Mouse (Mus musculus) right cerebral cortex, adult 2 months (tissue): ENCODE data around the gene Stxbp5.

ENCODE experiments used
- DNase-seq, 2 experiments: peaks; one replicate each; pipeline ENCODE4 v3.0.0; 2021 to 2022; ENCODE audit warnings: low spot score in 2 of 2

Gene Stxbp5

DNA sequence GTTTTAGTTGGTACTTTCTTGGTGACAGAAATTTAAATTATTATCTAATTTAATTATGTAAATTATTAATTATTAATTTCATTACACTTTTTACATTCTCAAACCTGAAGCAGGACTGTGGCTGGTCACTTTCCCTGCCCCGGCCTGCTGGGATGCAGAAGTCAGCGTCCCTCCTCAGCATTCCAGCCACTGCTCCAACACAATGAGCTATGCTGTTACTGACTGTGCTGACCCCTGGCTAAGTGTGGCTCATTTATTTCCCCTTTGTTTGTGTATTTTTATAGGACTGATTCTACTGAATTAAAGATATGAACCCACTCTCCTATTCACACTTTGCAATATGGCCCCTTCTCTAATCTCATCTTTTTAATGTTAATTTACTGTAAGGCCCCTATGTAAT, 43.0 kb downstream of the Stxbp5 start:
- no peak for DNase-seq

DNA sequence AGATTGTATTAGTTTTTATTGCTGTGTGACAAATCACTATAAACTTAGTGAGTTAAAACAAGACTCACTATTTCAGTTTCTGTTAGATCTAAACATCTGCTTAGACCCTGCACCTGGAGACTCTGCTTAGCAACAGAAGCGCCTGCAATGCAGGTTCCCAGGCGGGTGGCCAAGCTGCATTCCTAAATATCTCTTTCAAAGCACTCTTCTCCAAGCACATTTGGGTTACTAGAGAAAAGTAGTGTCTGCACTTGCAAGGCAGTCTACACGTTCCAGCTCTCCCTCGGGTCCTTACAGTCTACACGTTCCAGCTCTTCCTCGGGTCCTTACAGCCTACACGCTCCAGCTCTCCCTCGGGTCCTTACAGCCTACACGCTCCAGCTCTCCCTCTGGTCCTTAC, 44.1 kb downstream of the Stxbp5 start:
- no peak for DNase-seq

DNA sequence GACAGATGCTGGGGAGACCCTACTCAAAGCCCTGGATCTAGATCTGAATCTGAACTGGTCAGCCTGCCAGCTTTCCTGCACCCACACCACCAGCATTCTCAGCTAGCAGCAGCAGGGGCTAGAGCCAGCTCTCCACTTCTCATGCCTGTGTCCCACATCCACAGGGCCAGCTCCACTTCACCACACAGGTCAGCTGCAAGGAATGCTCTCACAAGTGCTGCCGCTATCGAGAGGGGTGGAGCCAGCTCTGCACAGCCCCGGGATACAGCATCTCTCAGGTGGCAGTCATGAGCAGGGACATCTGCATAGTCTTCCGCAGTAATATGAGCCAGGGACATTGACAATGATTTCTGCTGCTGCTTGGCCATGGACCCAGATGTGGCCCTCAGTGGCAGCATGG, 54.5 kb downstream of the Stxbp5 start:
- no peak for DNase-seq

DNA sequence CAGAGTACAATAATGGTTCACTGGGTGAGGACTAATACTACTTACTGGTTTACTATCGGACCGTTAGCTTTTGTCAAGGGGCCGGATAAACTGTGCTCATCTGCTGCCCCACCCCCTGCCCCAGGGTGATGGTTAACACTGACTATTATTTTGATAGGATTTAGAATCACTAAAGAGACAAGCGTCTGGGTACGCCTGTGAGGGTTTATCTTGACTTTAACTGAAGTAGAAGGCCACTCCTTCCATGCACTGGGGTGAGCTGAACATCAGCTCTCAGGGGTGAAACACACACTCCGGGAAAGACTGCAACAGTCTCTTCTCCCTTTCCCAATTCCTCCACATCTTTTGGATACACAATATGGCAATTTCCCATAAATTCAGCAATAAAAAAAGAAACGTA, 61.5 kb downstream of the Stxbp5 start:
- no peak for DNase-seq

DNA sequence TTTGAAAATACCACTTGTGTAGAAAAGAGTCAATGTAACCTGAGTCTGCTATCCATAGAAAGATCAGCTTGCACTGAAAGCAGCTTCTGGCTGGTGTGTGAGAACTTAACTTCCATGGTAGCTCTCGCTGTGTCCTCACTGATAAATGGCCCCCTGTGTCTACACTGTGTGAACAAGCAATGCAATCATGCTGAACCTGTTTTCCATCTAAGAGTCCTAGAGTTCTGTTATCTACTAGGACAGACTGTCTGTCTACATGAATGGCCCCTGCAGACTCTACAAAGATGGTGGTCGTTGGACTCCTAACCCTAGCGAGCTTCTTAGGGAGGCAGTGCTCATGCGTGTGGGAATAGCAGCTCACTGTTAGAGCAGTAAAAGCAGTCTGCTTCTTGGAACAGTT, 65.9 kb downstream of the Stxbp5 start:
- DNase-seq = peak in 1 of 2 experiments; percentile 1

DNA sequence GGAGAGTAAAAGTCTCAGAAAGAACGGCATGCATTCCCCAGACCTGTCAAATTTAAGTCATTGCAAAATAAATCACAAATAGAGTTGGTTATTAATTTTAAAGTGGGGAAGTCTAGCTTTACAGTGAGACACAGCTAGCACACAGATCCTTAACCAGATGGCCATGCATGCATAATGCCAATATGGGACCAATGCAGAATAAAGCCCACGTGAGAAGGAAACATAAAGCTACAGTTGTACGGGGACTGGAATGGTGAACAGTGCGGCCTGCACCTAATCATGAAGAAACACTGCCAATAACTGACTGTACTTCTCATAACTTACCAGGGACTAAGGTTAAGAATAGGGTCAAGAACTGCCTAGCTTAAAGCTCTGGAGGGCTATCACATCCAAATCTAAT, 67.9 kb downstream of the Stxbp5 start:
- DNase-seq = no peak

DNA sequence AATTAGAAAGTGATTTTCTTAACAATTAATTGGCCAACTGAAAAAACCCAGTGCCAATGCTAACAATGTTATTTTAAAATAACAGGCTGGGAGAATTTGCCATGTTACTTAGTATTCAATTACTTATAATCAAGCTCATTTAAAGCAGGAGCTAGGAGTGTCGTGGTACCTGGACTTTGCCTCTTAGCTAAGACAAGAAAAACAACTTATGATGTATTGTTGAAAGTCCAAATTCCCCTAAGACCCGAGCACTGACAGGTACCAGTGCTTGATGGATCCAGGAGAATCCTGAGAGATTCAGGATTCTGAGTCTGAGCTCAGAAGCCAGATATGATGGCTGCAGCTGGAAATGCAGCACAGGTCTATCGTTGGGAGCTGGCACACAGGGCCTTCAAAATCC, 71.1 kb downstream of the Stxbp5 start:
- DNase-seq = no peak

DNA sequence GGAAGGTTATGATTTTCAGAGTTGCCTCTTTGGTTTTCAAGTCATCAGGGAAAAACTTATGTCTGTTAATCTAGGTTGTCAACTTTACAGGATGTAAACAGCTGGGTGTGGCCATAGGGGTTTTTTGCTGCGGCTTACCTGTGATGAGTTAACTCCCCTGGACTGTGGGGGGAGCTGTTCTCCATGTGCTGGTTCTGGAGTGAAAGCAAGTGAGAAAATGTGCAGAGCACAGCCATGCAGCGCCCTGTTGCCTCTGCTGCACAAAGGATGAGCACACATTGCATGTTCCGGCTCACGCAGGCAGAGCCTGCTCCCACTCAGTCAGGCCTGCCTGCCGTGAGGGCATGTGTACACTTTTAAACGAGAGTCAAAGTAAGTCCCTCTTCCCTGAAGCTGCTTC, 79.6 kb downstream of the Stxbp5 start:
- no peak for DNase-seq

DNA sequence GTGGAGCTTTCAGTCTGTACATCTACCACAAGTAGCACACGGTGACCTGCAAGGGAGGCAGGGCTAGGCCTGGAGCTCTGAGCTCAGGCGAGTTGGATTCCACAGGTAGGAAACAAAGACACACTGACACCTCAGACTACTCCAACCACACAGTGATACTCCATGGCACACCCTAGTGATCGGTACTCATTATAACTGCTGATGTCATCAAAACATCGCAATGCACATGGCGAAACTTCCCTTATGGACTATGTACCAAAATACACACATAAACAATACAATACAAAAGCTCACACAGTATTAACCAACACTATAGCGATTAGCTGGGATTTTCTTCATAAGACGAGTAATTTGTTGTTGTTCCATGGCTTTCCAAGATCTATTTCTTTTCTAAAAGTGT, 82.3 kb downstream of the Stxbp5 start:
- DNase-seq = no peak

DNA sequence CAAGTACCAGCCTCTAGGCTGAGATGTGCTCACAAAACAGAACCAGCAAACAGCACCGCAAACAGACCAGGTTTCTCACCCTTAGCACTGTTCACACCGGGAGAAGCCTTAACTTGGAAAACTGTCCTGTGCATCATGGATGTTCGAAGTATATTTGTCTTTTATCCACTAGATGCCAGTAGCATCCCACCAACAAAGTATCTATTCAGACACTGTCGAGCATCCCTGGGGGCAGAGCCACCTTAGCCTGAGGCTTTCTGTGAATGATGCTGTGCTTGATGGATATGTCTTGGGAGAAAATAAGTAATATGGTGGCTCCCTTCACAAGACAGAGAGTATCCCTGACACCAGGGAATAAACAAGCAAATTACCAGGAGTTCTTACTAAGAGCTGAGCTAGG, 87.0 kb downstream of the Stxbp5 start:
- DNase-seq = peak in 1 of 2 experiments; percentile 41

DNA sequence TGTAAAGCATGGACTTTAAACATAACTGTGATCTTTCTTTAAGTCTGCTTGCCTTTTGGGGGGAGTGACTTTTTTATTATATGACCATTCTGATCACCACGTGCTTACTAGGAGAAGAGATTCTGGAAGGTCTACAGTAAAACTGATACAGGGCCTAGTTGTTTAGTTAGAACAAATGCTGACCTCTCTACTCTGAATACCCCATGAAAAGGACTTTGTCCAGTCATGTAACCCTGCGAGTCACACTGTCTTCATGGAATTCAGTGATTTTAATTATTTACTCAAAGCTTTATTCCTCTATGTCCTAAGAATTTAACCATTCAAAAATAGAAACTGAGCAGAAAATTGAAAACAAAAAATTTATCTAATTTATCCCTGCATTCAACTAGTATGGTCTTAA, 93.3 kb downstream of the Stxbp5 start:
- DNase-seq = no peak

DNA sequence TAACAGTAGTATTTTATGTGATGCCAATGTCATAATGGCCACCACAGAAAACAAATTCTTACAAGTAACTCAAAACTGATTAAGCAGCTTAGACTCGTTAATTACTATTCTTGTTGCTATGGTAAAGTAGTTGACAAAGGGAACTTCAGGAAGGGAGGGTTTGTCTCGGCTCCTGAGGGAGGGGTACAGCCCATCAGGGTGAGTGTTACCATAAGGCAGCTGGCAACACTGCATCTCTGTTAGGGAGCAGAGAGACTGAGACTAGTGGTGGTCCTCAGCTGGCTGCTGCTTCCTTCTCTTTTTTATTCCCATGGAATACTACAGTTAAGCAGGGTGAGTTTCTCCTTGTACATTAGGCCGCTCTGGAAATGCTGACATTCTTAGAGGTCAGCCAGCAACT, 95.5 kb downstream of the Stxbp5 start:
- no peak for DNase-seq

DNA sequence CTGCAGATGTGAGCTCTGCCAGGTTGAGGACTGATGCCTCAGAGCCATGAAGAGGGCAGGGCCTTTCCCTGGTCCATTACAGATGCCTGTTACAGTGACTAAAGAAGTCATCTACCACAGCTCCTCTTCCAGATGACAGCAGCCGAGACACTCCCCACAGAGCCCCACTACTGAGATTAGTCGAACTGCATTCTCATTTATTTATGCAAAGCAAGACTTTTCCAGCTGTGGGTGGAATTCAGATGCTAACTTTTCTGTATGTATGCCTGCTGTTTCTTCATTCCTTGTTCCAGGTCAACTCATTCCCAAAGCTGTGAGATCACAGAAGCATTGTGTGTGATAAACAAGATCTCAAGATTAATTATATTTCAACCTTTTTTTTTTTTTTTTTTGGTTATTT, 97.8 kb downstream of the Stxbp5 start:
- DNase-seq = no peak

DNA sequence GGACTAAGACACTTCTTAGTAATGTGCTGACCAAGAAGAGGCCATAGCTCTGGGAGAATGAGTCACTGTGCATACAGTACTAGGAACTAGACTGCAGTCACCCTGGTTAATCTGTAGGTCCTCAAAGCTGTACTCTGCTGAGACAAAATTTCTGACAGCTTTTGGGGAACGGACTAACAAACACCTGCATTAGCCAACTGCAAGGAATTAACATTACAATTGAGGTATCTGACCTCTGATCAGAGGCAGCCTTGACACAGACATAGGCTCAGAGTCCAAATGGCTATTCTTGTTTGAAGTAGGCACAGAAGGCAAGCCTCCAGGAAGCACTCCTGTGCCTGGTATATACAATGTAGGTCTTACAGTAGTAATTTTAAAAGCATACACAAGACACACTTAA, 99.3 kb downstream of the Stxbp5 start:
- no peak for DNase-seq

DNA sequence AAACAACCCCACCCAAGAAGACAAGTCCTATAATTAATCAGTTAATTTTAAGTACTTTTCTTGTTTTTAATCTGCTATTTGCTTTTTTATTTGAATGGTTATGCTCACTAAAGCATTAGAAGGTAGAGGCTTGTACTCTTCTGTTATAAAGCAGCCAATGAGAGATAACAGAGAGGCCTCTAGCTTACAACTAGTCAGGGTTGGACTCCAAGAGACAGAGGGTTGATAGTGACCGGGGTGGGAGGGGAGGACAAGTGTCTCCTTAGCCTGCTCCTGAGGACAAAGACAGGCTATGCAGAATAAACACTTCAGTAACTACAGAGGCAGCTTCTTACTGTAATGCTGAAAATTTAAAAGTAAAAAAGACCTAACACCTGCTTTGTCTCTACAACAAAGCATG, 101.8 kb downstream of the Stxbp5 start:
- DNase-seq = no peak

DNA sequence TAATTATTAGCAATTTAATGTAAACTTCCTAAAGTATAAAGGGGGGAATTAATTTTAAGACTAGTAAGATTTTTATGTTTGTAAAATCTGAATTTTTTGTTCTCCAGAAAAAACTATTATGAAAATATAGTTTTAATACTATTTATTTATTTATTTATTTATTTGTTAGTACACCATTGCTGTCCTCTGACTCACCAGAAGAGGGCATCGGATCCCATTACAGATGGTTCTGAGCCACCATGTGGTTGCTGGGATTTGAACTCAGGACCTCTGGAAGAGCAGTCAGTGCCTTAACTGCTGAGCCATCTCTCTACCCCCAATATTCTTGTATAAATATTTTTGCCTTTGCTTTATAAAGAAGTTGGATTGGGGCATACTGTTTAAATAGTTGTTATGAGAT, 104.5 kb downstream of the Stxbp5 start:
- DNase-seq = no peak

DNA sequence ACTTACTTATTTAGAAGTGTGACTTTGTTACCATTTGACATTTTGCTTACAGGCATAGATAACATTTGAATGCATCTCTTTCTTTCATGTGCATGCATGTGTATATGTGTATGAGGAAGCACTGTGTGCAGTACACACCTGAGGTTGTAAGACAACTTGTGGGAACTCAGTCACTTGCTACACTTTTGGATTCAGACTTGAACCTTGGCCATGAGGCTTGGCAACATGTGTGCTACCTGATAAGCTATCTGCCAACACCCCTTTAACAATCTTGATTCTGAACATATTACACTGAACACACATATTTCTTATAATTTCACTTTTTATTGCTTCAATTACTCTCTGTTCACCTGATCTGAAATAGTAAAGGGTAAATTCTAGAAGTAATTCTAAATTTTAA, 106.5 kb downstream of the Stxbp5 start:
- no peak for DNase-seq

DNA sequence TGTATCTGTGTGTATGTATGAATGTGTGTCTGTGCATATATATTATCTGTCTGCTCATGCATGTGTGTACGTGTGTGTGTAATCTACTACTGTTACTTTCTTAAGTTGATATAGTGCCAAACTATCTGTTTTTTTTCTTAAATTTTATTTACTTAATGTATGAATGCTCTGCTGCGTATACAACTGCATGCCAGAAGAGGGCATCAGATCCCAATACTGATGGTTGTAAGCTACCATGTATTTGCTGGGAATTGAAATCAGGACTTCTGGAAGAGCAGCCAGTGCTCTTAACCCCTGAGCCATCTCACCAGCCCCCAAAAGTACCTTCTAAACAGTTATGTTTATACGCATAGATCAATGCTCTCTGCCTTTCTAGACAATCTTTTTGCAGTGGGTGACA, 109.9 kb downstream of the Stxbp5 start:
- DNase-seq = no peak

DNA sequence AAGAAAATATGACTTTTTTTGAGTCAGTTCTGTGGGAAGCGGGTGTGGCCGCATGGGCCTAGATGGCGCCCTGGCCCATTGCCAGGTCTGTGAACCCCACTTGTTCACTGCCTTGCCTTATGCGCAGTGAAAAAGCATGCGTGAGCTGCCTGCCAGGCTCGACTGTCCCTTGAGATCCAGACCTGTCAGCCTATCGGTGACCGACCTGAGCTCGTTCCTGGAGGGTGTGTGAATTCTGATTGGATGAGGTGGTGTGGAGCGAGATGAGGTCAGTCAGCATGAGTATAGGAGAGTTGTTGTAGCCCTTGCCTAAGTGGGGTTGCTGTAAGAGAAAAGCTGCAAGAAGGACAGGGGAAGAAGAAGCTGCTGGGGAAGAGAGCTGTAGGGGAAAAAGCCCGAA, 114.4 kb downstream of the Stxbp5 start:
- no peak for DNase-seq

DNA sequence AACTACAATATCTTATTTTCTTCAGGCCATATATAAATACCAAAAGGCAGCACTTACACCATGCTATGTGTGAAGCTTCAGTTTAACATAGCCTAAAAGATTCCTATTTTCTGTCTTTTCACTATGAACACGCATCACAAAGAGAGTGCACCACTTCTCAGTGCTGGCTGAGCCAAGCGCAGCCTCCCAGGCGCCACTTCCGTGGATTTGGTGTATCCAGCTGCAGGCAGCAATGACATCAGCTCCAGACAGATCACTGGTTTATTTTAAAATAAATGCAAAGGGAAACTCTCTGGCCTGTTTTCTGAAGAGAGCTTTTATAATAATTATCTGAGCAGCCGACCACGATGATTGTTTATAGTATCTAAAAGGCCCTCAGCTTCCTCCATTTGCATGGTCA, 115.2 kb downstream of the Stxbp5 start:
- DNase-seq = no peak

DNA sequence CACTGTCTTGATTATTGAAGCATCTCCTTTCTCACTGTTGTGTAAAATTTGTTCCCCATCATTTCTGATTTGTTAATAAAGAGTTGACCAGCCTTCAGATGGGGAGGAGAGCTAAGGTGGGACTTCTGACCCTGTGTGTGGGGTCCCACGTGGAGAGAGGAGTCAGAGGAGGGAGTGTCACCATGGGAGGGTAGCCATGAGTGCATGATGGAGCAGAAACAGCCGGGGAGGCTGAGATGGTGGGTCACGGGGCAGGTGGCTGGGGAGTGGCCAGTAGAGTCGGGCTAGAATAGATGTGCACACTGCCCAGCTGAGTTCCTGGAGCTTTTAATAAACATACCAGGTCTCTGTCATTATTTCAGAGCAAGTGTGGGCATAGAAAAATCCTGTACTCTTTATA, 121.0 kb downstream of the Stxbp5 start:
- DNase-seq = no peak

DNA sequence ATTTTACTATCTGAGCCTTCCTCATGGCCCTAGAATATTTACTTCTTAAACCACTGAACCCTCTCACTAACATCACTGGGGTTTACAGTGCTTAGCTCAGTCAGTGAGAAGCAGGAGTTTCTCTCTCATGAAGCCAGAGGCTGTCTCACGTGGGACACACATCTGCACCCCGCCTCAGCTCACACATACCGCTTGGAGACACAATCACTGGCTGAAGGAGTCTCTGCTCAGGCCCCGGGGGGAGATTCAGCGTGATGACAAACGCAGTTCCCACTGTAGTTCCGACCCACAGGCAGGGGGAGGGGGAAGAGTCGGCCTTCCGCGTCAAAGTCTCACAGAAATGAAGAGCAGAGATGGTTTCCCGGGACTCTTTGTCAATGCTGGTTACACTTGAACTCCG, 130.6 kb downstream of the Stxbp5 start:
- DNase-seq = no peak

DNA sequence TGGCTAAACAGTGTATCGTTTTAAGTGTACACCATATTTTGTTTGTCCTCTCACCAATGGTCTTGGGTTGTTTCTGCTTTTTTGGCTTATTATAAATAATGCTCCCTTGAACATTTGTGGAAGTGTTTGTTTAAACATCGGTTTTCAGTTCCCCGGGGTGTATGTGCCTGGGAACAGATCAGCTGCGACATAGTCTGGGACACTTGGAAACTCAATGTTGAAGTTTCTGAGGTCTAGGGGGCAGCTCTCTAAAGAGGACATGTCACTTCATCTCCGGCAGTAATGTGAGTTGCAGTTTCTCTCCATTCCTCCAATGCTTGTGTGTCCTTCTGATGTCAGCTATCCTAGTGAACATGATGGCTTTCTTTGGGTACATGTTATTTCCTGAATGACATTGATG, 137.0 kb downstream of the Stxbp5 start:
- no peak for DNase-seq

DNA sequence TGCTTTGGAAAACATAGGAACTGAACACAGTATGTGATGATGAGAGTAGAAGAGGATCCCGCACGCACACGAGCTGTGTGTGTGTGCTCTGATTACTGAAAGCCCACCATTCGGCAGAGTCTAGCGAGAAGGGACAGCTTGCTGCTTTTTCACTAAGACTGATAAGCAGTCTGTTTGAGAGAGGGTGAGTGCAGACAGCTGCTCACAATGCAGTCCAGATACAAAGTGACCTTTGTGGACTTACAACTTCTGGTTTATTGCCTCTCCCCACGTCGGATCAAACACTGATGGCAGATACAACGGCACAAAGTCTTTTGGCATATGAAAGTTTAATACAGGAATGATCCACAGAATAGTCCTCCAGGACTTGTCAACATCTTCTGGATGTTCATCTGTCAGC, 140.6 kb downstream of the Stxbp5 start:
- no peak for DNase-seq

DNA sequence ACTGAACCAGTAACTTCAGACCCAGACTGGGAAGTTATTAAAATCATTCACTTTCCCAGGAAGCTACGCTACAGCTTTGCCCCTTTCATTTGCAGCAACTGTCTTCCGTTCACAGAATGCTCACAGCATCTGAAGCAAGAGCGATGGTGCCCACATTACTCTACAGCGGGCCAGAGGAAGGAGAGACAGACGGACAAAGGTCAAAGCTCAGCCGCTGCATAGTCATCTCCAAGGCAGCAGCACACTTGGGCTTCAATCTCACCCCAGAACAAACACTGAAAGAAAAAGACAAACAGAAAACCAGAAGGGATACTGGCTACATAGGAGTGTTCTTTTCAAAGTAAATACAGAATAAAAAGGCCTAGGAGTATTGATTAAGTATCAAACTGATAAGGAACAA, 144.3 kb downstream of the Stxbp5 start:
- DNase-seq = no peak
